Mouse (Mus musculus) MEL (cell line): ENCODE measurements around the gene Pnpla1.

Experiments
- CHD1 ChIP-seq: IDR thresholded peaks from 2 replicates; pipeline ENCODE4 v1.6.1; 2012; ENCODE audit warnings: low read depth, mild to moderate bottlenecking, inconsistent platforms, low read length, improper control_type of control experiment
- CTCF ChIP-seq, 3 experiments: IDR thresholded peaks in 2 of 3; conservative IDR thresholded peaks in 1 of 3; 2 replicates each; pipeline ENCODE4 v1.5.1; 2011 to 2012; ENCODE audit warnings: low read length in 3 of 3, low read depth in 2 of 3, mild to moderate bottlenecking in 2 of 3, improper control_type of control experiment in 1 of 3, inconsistent platforms in 1 of 3, mixed read lengths in 1 of 3, moderate library complexity in 1 of 3; ENCODE audit not compliant: control insufficient read depth in 1 of 3, insufficient read depth in 1 of 3, poor library complexity in 1 of 3, severe bottlenecking in 1 of 3
- MEF2A ChIP-seq: IDR thresholded peaks from 2 replicates; pipeline ENCODE4 v1.6.1; 2014; ENCODE audit warnings: low read depth, mild to moderate bottlenecking, inconsistent platforms, low read length, improper control_type of control experiment; ENCODE audit not compliant: poor library complexity, insufficient replicate concordance, severe bottlenecking; ENCODE audit errors: extremely low read depth
- MYB ChIP-seq: IDR thresholded peaks from 2 replicates; pipeline ENCODE4 v1.6.1; 2011; ENCODE audit warnings: mild to moderate bottlenecking, low read depth, low read length, improper control_type of control experiment
- POLR2A ChIP-seq, 2 experiments: IDR thresholded peaks; 2 replicates each; pipeline ENCODE4 v1.6.1; 2011 to 2012; ENCODE audit warnings: low read length in 2 of 2, mild to moderate bottlenecking in 2 of 2, control low read depth in 1 of 2, improper control_type of control experiment in 1 of 2, low read depth in 1 of 2, moderate library complexity in 1 of 2; ENCODE audit not compliant: control insufficient read depth in 1 of 2, insufficient read depth in 1 of 2, poor library complexity in 1 of 2
- RAD21 ChIP-seq: IDR thresholded peaks from 2 replicates; pipeline ENCODE4 v1.6.1; 2011; ENCODE audit warnings: mild to moderate bottlenecking, low read depth, low read length, improper control_type of control experiment
- SMC3 ChIP-seq: IDR thresholded peaks from 2 replicates; pipeline ENCODE4 v1.6.1; 2011; ENCODE audit warnings: low read depth, low read length, improper control_type of control experiment

- TF ChIP-seq MEF2A (no peak), CTCF (IDR thresholded peaks at IDR 0.05 in 2 of 3, conservative IDR thresholded peaks at IDR 0.05 in 1 of 3; ENCODE audit: control insufficient read depth in 1 of 3, insufficient read depth in 1 of 3, low read depth in 2 of 3, low read length in 3 of 3, poor library complexity in 1 of 3, severe bottlenecking in 1 of 3) (no peak), CHD1 (no peak), SMC3 (no peak), POLR2A (IDR thresholded peaks at IDR 0.05; ENCODE audit: control insufficient read depth in 1 of 2, insufficient read depth in 1 of 2, low read depth in 1 of 2, low read length in 2 of 2, poor library complexity in 1 of 2) (no peak), MYB (no peak), RAD21 (no peak)
Measured at GRCm38 (mm10) chr17:28922096-28922495, 63.9 kb downstream of the Pnpla1 start.
